8 mouse cellular contexts compared by ENCODE assay signal in genomic region chr10:21295759-21296621, GRCm38 (mm10). TPM values are rescaled to one million over a fixed set of nuclear protein-coding genes. Genes with fewer than 3 reads are reported as not detected.
DNase-seq lines count a peak whose midpoint lies in the region; ATAC-seq lines count a peak whose summit lies in the region.

TSS of gene Hbs1l (plus strand) at chr10:21295979.

- WGBS in heart, embryonic 14.5 days: under 1% methylated on average over 57 of the region's 81 CpGs
- under 1% methylated on average over 81 of the region's 81 CpGs for WGBS in liver, embryonic 13.5 days (ENCODE audit: insufficient replicate concordance)
- WGBS in stomach, embryonic 16.5 days: under 1% methylated on average over 71 of the region's 81 CpGs

- peak within 1 kb of the TSS; percentile 55 to 61 for H3K27ac ChIP-seq in heart, embryonic 14.5 days (replicated peaks in 1 of 2; ENCODE audit: control insufficient read depth in 1 of 2, insufficient read depth in 1 of 2, low read depth in 2 of 2, low read length in 2 of 2)
- peak within 1 kb of the TSS; percentile 83 for H3K27ac ChIP-seq in liver, embryonic 13.5 days
- peak within 1 kb of the TSS; percentile 74 for H3K27ac ChIP-seq in stomach, embryonic 16.5 days (ENCODE audit: low read length)

- peaks cover 0 to 13% of the 10 kb centered on the region in 2 experiments; a peak in 2 of 4 replicates for H3K4me1 ChIP-seq in heart, embryonic 14.5 days (ENCODE audit: control insufficient read depth in 2 of 2, insufficient read depth in 2 of 2, low read length in 2 of 2)
- peaks cover 29% of the 10 kb centered on the region for H3K4me1 ChIP-seq in liver, embryonic 13.5 days (replicated peaks)
- peaks cover 12% of the 10 kb centered on the region for H3K4me1 ChIP-seq in stomach, embryonic 16.5 days (ENCODE audit: control insufficient read depth, insufficient read depth, low read length)

- H3K36me3 ChIP-seq in heart, embryonic 14.5 days (ENCODE audit: control insufficient read depth, insufficient read depth, low read length): peaks cover 20% of the 10 kb centered on the region
- H3K36me3 ChIP-seq in liver, embryonic 13.5 days: peaks cover 26% of the 10 kb centered on the region
- H3K36me3 ChIP-seq in stomach, embryonic 16.5 days (ENCODE audit: control insufficient read depth, insufficient read depth, low read length): 0 out of 2 replicates have a peak, but pooled peaks cover 4% of the 10 kb centered on the region

- peak; percentile 85 for DNase-seq in c-Kit-negative CD71-positive TER-119-positive erythroid progenitor cells, embryonic 14.5 days (ENCODE audit: low read depth, low spot score)
- peak; percentile 78 for DNase-seq in fibroblast of lung, adult 2 months (ENCODE audit: low read depth)
- DNase-seq in kidney, postnatal 14 days: peak; percentile 96
- peak; percentile 90 for DNase-seq in liver, embryonic 13.5 days
- peak; percentile 91 for DNase-seq in neural tube, embryonic 10.5 days (ENCODE audit: extremely low spot score, low spot score)

- H3K9me3 ChIP-seq in heart, embryonic 14.5 days (ENCODE audit: control insufficient read depth, low read length): no peaks in the 10 kb centered on the region
- H3K9me3 ChIP-seq in liver, embryonic 13.5 days (replicated peaks): no peaks in the 10 kb centered on the region
- no peaks in the 10 kb centered on the region for H3K9me3 ChIP-seq in stomach, embryonic 16.5 days (replicated peaks; ENCODE audit: control insufficient read depth, low read length)

- H3K4me3 ChIP-seq in heart, embryonic 14.5 days (ENCODE audit: control insufficient read depth in 1 of 2, insufficient read depth in 1 of 2, low read depth in 1 of 2, low read length in 2 of 2): peak within 1 kb of the TSS; percentile 92 to 99
- H3K4me3 ChIP-seq in liver, embryonic 13.5 days (replicated peaks): peak within 1 kb of the TSS; percentile 89
- H3K4me3 ChIP-seq in stomach, embryonic 16.5 days (replicated peaks; ENCODE audit: low read length): peak within 1 kb of the TSS; percentile 96

- peak; percentile 90 for ATAC-seq in CD4-positive, CD25-positive, alpha-beta regulatory T cell, adult 4 months
- ATAC-seq in heart, embryonic 14.5 days (ENCODE audit: insufficient number of reproducible peaks, insufficient read depth, low FRiP score, low read depth): peak; percentile 96
- peak; percentile 98 for ATAC-seq in liver, embryonic 13.5 days (ENCODE audit: low read depth)
- ATAC-seq in stomach, embryonic 16.5 days (ENCODE audit: insufficient read depth, low FRiP score): peak; percentile 98

- H3K27me3 ChIP-seq in heart, embryonic 14.5 days (ENCODE audit: control insufficient read depth, insufficient read depth, low read length): no peaks in the 10 kb centered on the region
- H3K27me3 ChIP-seq in liver, embryonic 13.5 days: no peaks in the 10 kb centered on the region
- H3K27me3 ChIP-seq in stomach, embryonic 16.5 days (ENCODE audit: control insufficient read depth, insufficient read depth, low read length): no peaks in the 10 kb centered on the region

- H3K4me2 ChIP-seq in heart, embryonic 14.5 days (ENCODE audit: low read length): peak within 1 kb of the TSS; percentile 84
- H3K4me2 ChIP-seq in liver, embryonic 13.5 days: peak within 1 kb of the TSS; percentile 86
- peak within 1 kb of the TSS; percentile 78 for H3K4me2 ChIP-seq in stomach, embryonic 16.5 days (ENCODE audit: low read depth, low read length)

- H3K9ac ChIP-seq in heart, embryonic 14.5 days (ENCODE audit: low read length): peak within 1 kb of the TSS; percentile 93
- H3K9ac ChIP-seq in liver, embryonic 13.5 days: peak within 1 kb of the TSS; percentile 92
- H3K9ac ChIP-seq in stomach, embryonic 16.5 days (ENCODE audit: low read length): peak within 1 kb of the TSS; percentile 92

RNA-seq across cellular contexts. Expression of gene Hbs1l, which starts in this region (rescaled TPM):
- 100 to 1,000 TPM; 134 to 140 TPM for polyA plus RNA-seq in CD4-positive, CD25-positive, alpha-beta regulatory T cell, adult 4 months (2017; shearing (Covaris generic))
- polyA plus RNA-seq in heart, embryonic 14.5 days (2014; fragmentation: Nextera tagmentation; extraction: Ambion mirVana): 67.1 and 70.3 TPM in 2 replicates
- polyA plus RNA-seq in liver, embryonic 13.5 days (2015; fragmentation: Nextera tagmentation; extraction: Ambion mirVana): 67.3 and 81.0 TPM in 2 replicates
- 84.8 and 92.5 TPM in 2 replicates for polyA plus RNA-seq in stomach, embryonic 16.5 days (2015; fragmentation: Nextera tagmentation; extraction: Ambion mirVana)

Comparison
In these comparisons a context has a peak if more than half of its experiments do, and no peak if none do; other contexts are left out.
1. Peak in every context shown above with its lines: DNase-seq, ATAC-seq, H3K4me3 ChIP-seq and H3K27ac ChIP-seq.